Mouse (Mus musculus) embryonic facial prominence, embryonic 15.5 days (tissue): ENCODE data around the gene Smad1. TPM values are rescaled to one million over a fixed set of nuclear protein-coding genes. Genes with fewer than 3 reads are reported as not detected.
"Not testable (repeated sequence)": the region's sequence is repeated elsewhere in the genome, so short reads cannot be mapped to it uniquely, and the experiment has no call there.

Experiments used
- ATAC-seq: fragments of 200-750 bp; cut with Nextera tagmentation; 2 replicates; pipeline ENCODE4 v1.8.0; 2017; ENCODE audit warnings: low read depth, moderate TSS enrichment; ENCODE audit not compliant: insufficient number of reproducible peaks, low FRiP score, low TSS enrichment
- H3K27ac ChIP-seq: fragments of 300-500 bp; sonication (generic); replicated peaks from 2 replicates; pipeline ENCODE4 v1.5.1; 2015; ENCODE audit warnings: mild to moderate bottlenecking, inconsistent platforms
- H3K27me3 ChIP-seq: fragments of 300-500 bp; sonication (generic); 2 replicates; pipeline ENCODE4 v1.6.1; 2015; ENCODE audit warnings: inconsistent platforms
- H3K36me3 ChIP-seq: fragments of 300-500 bp; sonication (generic); 2 replicates; pipeline ENCODE4 v1.6.1; 2015; ENCODE audit warnings: mild to moderate bottlenecking, inconsistent platforms
- H3K4me1 ChIP-seq: fragments of 300-500 bp; sonication (generic); 2 replicates; pipeline ENCODE4 v1.6.1; 2015; ENCODE audit warnings: inconsistent platforms
- H3K4me2 ChIP-seq: fragments of 300-500 bp; sonication (generic); replicated peaks from 2 replicates; pipeline ENCODE4 v1.6.1; 2015; ENCODE audit warnings: mild to moderate bottlenecking, inconsistent platforms
- H3K4me3 ChIP-seq: fragments of 300-500 bp; sonication (generic); replicated peaks from 2 replicates; pipeline ENCODE4 v1.5.1; 2015; ENCODE audit warnings: mild to moderate bottlenecking, inconsistent platforms
- H3K9ac ChIP-seq: fragments of 300-500 bp; sonication (generic); 2 replicates; pipeline ENCODE4 v1.6.1; 2015; ENCODE audit warnings: inconsistent platforms
- H3K9me3 ChIP-seq: fragments of 300-500 bp; sonication (generic); replicated peaks from 2 replicates; pipeline ENCODE4 v1.6.1; 2016; ENCODE audit warnings: inconsistent platforms
- WGBS: fragments of 180-500 bp; shearing (Covaris S2); methylation state at CpG from one replicate; pipeline ENCODE4 v1.1.7; 2015; 5-methylcytosine and 5-hydroxymethylcytosine counted together
- polyA plus RNA-seq: library from polyadenylated mRNA; unstranded; fragments of >200 nt; fragmentation: Nextera tagmentation; extraction: Ambion mirVana; gene quantifications from 2 replicates; pipeline ENCODE4 v1.2.1, GENCODE M21; 2015

Smad1 gene
- polyA plus RNA-seq, result 56.0 and 61.4 TPM in 2 replicates

DNA sequence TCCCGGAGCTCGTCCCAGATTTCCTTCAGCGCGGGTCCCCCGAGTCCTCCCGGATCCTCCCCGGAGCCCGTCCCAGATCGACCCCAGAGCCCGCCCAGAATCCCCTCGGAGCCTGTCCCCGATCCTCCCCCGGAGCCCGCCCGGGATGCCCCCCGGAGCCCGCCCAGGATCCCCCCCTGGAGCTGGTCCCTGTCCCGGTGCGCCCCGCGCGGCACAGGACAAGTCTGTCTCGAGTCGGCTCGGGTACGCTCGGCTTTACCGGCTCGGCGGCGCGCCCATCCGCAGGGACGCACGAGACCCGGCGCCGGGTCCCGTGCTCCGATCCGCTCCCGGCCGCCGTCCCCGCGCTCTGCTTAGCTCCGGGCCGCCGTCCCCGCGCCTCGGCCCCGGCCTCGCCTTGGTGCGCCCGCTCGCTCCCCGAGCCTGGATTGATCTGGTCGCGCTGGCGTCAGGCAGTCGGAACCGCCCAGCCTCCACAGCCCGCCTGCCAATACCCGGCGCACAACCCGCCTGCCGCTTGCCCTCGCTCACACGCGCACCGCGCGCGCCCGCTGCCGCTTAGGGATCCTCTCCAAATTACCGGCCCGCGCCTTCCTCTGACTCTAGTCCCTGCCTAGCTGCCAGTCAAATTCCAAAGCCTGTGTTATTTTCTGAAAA, at the start of gene Smad1:
Gene Smad1, minus strand, starts transcription at position 525 of the 657 bp plus-strand sequence.
- H3K4me2 ChIP-seq, result peak within 1 kb of the TSS; percentile 57
- peaks cover 32% of the 10 kb centered on the region for H3K4me1 ChIP-seq
- H3K4me3 ChIP-seq, result peak within 1 kb of the TSS; percentile 86
- H3K9me3 ChIP-seq, result no peaks in the 10 kb centered on the region
- H3K9ac ChIP-seq, result peak within 1 kb of the TSS; percentile 91
- H3K27ac ChIP-seq, result peak within 1 kb of the TSS; percentile 95
- no peaks in the 10 kb centered on the region for H3K36me3 ChIP-seq
- H3K27me3 ChIP-seq, result no peaks in the 10 kb centered on the region
- WGBS, result 1% methylated on average over 67 of the region's 80 CpGs
- peak; percentile 95 for ATAC-seq

DNA sequence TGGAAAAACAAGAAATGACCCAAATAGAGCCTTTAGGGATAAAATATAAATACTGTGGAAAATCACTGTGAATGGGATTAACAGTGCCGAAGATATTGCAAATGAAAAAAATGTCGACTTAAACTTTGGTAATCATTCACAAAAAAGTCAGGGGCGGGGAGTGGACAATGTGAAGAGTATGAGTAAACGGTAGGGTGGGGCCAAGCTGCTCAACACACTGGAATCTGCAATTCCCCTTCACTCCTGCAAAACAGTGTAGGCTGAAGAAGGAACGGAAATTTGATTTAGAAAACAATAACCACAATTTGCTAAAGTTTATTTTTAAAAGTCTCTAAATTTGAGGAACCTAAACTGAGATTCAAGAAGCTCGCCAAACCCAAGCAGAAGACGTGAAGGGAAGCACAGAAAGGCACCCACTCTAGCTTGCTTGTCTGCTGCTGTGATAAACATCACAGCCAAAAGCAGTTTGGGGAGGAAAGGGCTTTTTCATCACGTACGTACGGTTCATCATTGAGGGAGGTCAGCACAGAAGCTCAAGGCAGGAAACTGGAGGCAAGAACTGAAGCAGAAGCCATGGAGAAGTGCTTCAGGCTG, 48.0 kb upstream of the Smad1 start:
- 70% methylated on average over 10 of the region's 10 CpGs for whole genome bisulfite sequencing
- H3K9ac ChIP-seq, result no peak overlapping the region

DNA sequence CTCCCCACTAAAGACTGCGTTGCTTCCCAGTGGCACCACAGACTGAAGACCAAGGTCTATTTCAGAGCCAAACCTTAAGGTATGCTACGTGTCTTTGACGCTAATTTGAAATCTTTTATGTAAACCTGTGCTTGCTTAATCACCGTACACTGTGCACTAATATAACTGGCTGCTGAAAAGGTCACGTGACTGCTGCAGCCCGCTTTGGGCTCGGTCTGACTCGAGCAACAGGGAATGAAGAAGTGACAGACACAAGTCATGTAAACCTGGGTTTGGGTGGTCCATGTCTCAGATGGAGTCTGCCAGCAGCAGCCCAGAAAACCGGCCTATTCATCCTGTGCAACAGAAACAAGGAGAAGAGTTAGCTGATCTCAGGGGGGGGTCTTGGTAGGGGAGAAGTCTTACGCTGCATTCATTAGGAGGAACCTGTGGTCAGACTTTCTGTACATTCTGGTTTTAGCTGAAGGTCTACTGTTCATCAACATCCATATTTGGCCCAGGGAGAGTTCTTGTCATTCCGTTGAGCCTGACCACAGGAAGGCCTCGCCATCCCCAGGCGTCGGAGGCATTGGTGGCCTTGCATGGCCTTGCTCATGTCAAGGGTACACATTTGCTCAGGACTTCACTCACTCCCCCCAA, 44.3 kb upstream of the Smad1 start:
- no peak overlapping the region for H3K9ac ChIP-seq
- 80% methylated on average over 14 of the region's 14 CpGs for WGBS
- ATAC-seq, result no peak
- H3K4me3 ChIP-seq, result no peak overlapping the region
- H3K9me3 ChIP-seq, result no peaks in the 10 kb centered on the region
- no peaks in the 10 kb centered on the region for H3K27me3 ChIP-seq
- no peak overlapping the region for H3K4me2 ChIP-seq
- H3K27ac ChIP-seq, result no peak overlapping the region
- no peaks in the 10 kb centered on the region for H3K36me3 ChIP-seq
- H3K4me1 ChIP-seq, result no peaks in the 10 kb centered on the region

More for the DNA sequence above, 48.0 kb upstream of the Smad1 start:
- no peak overlapping the region for H3K4me3 ChIP-seq
- no peak overlapping the region for H3K4me2 ChIP-seq
- no peak for ATAC-seq
- no peaks in the 10 kb centered on the region for H3K27me3 ChIP-seq
- no peaks in the 10 kb centered on the region for H3K4me1 ChIP-seq
- no peaks in the 10 kb centered on the region for H3K36me3 ChIP-seq
- H3K27ac ChIP-seq, result no peak overlapping the region
- H3K9me3 ChIP-seq, result no peaks in the 10 kb centered on the region

DNA sequence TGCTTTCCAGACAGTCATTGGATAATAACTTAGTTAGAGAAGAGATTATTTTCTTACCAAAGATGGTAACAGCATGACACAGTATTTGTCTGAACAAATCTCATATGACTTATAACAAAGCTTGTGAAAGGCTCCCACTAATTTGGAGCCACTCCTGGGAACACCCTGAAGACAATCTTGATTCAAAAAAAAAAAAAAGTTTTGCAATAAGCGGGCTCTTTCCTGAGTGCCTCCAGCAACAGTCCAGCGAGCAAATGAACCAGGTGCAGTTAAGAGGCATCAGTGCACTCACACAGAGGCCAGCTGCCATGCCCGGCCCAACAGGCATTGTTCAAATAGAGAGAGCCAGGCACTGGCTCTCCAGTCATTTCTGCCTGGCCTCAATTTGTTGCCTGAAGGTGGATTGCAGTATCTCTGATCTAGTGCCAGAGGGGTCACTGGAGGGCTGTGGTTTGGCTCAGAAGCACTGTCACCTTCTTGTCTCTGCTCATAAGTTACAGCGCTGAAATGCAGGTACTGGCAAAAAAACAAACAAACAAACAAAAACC, 34.7 kb upstream of the Smad1 start:
- H3K4me2 ChIP-seq, result no peak overlapping the region
- no peaks in the 10 kb centered on the region for H3K4me1 ChIP-seq
- no peak overlapping the region for H3K9ac ChIP-seq
- no peak overlapping the region for H3K4me3 ChIP-seq
- H3K27me3 ChIP-seq, result no peaks in the 10 kb centered on the region
- WGBS, result 38% methylated on average over 4 of the region's 4 CpGs
- ATAC-seq, result no peak
- H3K36me3 ChIP-seq, result no peaks in the 10 kb centered on the region
- no peak overlapping the region for H3K27ac ChIP-seq
- H3K9me3 ChIP-seq, result no peaks in the 10 kb centered on the region

DNA sequence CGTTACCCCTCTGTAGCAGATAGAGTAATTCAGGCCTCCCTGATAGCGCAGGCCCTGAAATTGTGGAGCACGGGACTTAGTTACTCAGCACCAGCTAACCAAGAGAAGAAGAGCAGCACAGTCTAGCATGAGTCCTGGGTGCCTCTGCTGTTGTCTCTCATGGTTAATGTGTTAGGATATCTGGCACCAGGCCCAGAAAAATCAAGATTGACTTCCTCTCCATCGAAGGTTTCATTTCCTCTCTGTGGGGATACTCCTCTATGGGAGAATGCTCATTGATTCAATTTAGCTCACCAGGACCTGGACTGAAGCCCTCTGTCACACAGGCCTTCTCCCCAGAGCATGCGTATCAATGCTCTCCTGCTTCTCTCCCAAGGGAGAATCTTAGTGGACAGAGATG, 15.6 kb upstream of the Smad1 start:
- no peak for ATAC-seq
- 75% methylated on average over 5 of the region's 5 CpGs for WGBS

DNA sequence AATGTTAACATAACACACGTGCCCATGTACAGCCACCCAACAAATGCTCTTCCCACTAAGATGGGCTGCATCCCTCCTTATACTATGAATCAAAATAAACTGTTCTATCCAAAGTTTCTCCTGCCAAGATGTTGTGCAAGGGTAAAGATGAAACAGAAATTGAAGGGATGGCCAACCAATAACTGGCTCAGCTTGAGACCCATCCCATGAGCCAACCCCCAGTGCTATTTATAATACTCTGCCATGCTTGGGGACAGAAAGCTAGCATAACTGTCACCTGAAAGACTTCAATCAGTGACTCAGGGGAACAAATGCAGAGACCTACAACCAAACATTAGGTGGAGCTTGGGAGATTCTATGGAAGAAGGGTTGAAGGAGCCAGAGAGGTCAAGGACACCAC, 11.2 kb upstream of the Smad1 start:
- 82% methylated on average over 1 of the region's 1 CpGs for WGBS
- no peak overlapping the region for H3K4me3 ChIP-seq
- no peak overlapping the region for H3K9ac ChIP-seq
- no peaks in the 10 kb centered on the region for H3K36me3 ChIP-seq
- H3K9me3 ChIP-seq, result no peaks in the 10 kb centered on the region
- no peaks in the 10 kb centered on the region for H3K27me3 ChIP-seq
- no peaks in the 10 kb centered on the region for H3K4me1 ChIP-seq
- H3K27ac ChIP-seq, result no peak overlapping the region
- no peak overlapping the region for H3K4me2 ChIP-seq
- ATAC-seq, result no peak

More for the DNA sequence above, 15.6 kb upstream of the Smad1 start:
- Histone ChIP-seq H3K36me3 (no peaks in the 10 kb centered on the region), H3K9me3 (no peaks in the 10 kb centered on the region), H3K9ac (no peak overlapping the region), H3K27me3 (no peaks in the 10 kb centered on the region), H3K4me2 (no peak overlapping the region), H3K27ac (no peak overlapping the region), H3K4me1 (no peaks in the 10 kb centered on the region), H3K4me3 (no peak overlapping the region)

DNA sequence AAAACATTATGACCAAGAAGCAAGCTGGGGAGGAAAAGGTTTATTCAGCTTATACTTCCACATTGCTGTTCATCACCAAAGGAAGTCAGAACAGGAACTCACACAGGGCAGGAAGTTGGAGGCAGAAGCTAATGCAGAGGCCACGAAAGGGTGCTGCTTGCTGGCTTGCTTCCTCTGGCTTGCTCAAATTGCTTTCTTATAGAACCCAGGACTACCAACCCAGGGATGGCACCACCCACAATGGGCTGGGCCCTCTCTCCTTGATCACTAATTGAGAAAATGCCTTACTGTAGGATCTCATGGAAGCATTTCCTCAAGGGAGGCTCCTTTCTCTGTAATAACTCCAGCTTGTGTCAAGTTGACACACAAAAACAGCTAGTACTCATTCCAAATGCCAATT, 8.0 kb upstream of the Smad1 start:
- H3K9me3 ChIP-seq, H3K36me3 ChIP-seq, H3K4me1 ChIP-seq, H3K27me3 ChIP-seq, H3K4me2 ChIP-seq, ATAC-seq, H3K9ac ChIP-seq, H3K4me3 ChIP-seq, H3K27ac ChIP-seq: not testable (repeated sequence)
- 61% methylated on average over 1 of the region's 1 CpGs for WGBS

DNA sequence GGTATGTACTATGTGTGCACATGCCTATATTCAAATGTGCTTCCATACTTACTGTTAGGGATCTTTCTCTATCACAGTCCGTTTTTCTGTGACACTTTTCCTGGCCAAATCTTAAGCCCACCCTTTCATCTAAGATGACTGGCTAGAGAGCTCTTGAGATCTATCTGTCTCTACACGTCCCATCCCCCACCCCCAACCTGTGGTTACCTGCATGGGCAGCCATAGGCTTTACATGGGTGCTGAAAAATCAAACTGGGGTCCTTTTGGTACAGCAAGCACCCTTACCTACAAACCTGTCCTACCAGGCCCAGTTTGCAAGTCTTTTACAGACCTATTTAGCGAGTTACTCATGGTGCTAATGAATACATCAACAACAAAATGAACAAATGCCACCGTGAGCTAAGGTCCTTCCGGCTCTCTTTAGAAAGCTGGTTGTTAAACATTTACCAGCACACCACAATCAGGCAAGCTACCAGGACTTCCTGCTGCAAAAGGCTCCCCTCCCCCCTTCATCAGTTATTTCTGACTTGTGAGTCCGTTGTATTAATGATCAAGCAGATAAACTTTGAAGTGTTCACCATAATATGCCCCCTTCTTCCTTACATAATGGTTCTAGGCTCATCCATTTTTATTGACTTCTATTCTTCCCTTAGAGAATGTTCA, 5.7 kb upstream of the Smad1 start:
- Histone ChIP-seq H3K4me2 (no peak overlapping the region), H3K27me3 (no peaks in the 10 kb centered on the region), H3K4me3 (no peak overlapping the region), H3K9me3 (no peaks in the 10 kb centered on the region), H3K9ac (no peak overlapping the region), H3K4me1 (no peaks in the 10 kb centered on the region), H3K27ac (no peak overlapping the region), H3K36me3 (no peaks in the 10 kb centered on the region)
- 74% methylated on average over 6 of the region's 6 CpGs for WGBS
- no peak for ATAC-seq

DNA sequence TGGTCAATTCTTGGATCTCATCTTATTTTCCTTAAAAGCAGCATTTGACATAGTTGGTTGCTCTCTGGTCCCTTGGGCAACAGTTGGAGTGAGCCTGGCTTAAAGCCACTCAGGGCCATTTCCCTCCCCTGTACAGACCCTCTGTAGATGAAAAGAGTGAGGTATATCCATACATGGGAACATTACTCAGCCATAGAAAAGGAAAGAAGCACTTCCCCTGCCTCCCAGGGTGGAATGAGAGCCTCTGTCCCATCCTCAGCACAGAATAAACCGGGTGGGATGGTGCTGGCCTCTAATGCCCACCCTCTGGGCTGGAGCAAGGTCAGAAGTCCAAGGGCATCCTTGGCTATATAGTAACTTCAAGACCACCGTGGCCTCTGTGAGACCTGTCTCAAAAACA, 1.4 kb upstream of the Smad1 start:
- 72% methylated on average over 2 of the region's 2 CpGs for WGBS
- no peak for ATAC-seq
- H3K4me1 ChIP-seq, result peaks cover 22% of the 10 kb centered on the region

DNA sequence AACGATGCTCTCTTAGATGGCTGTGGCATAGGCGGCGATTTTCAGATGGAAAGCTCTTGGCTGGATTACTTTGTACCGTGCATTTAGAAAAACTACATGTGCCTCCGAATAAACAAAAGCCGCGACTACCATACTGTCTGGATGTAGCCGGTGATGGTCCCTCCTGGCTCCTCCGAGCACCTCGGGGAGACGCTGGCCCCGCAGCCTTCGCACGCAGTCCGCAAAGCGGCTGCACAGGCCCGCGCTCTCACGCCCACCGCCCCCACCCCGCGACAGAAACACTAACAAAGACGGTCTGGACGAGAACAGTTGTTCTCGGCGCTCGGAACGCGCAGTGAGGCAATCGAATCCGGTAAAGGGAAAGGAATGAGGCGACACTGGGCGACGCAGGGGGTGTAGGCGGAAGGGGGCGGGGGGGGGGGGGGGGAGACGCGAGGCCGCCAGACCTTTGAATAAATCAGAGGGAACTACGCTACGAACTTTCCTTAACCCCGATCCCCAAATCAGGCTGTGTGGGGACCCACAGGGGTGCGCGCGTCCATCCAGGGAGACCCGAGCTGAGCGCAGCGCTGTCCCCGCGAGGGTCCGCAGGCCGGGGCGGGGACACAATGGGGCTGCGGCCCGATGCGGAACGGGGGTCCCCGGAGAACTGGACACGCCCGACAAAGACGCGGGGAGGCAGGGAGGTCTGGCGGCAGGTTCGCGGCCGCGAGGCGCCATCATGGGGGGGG, 902 bp downstream of the Smad1 start:
- under 1% methylated on average over 49 of the region's 68 CpGs for WGBS
- Histone ChIP-seq H3K27ac (peak overlapping the region; percentile 95), H3K4me3 (peak overlapping the region; percentile 86), H3K9me3 (no peaks in the 10 kb centered on the region), H3K4me2 (peak overlapping the region; percentile 57), H3K4me1 (peaks cover 38% of the 10 kb centered on the region), H3K27me3 (no peaks in the 10 kb centered on the region), H3K36me3 (no peaks in the 10 kb centered on the region), H3K9ac (peak overlapping the region; percentile 91)
- peak; percentile 65 for ATAC-seq

More for the DNA sequence above, 1.4 kb upstream of the Smad1 start:
- Histone ChIP-seq H3K9ac (no peak overlapping the region), H3K27ac (no peak overlapping the region), H3K27me3 (no peaks in the 10 kb centered on the region), H3K9me3 (no peaks in the 10 kb centered on the region), H3K36me3 (no peaks in the 10 kb centered on the region), H3K4me2 (no peak overlapping the region), H3K4me3 (no peak overlapping the region)
